In genomic region chr11:50369360-50369911, GRCm38 (mm10) we compare ENCODE assay signal across 22 mouse cellular contexts. TPM values are rescaled to one million over a fixed set of nuclear protein-coding genes. Genes with fewer than 3 reads are reported as not detected.
A peak's percentile ranks its signal among the peaks of the same experiment; 100 is the strongest.
DNase-seq lines count a peak whose midpoint lies in the region; ATAC-seq and TF ChIP-seq lines count a peak whose summit lies in the region.
"Had no signal": no experiment of that assay in that cellular context is flagged by ENCODE, and none has a peak within 500 bp of the region (broad histone marks: within the 10 kb centered on the region; RNA-seq: fewer than 3 reads in every experiment).

No protein-coding gene starts in this region.

- TF ChIP-seq POLR2A in lung, adult 2 months (IDR thresholded peaks at IDR 0.05; ENCODE audit: borderline replicate concordance, extremely low read depth, low read depth, low read length), result no peak
- no peak for TF ChIP-seq POLR2A in embryonic fibroblast, embryonic 13.5 days (IDR thresholded peaks at IDR 0.05; ENCODE audit: low read depth, low read length)

- no peak for ATAC-seq in erythroblast, adult 5-6 weeks (replicated peaks; ENCODE audit: low FRiP score, poor library complexity, severe bottlenecking)
- ATAC-seq: activated CD4-positive, CD25-positive, alpha-beta regulatory T cell, adult 4 months; forebrain, postnatal 0 days; midbrain, embryonic 16.5 days had no signal

- H3K4me3 ChIP-seq in lung, adult 2 months (replicated peaks; ENCODE audit: extremely low read depth, low read depth, low read length), result no peak overlapping the region
- no peak overlapping the region for H3K4me3 ChIP-seq in embryonic fibroblast, embryonic 13.5 days (ENCODE audit: insufficient read depth, low read length)
- H3K4me3 ChIP-seq: embryonic facial prominence, embryonic 15.5 days; limb, embryonic 10.5 days; liver, embryonic 13.5 days; neural tube, embryonic 13.5 days had no signal

- no peak for TF ChIP-seq CTCF in lung, adult 2 months (IDR thresholded peaks at IDR 0.05; ENCODE audit: insufficient read depth, low read length)
- TF ChIP-seq CTCF in embryonic fibroblast, embryonic 13.5 days (IDR thresholded peaks at IDR 0.05; ENCODE audit: borderline replicate concordance, insufficient read depth, low read length), result no peak

- DNase-seq in lung, postnatal 36 days, result peak; percentile 57
- DNase-seq in lung, adult 2 months, result no peak
- peak; percentile 95 for DNase-seq in MN1 (ENCODE audit: low spot score)
- peak; percentile 27 for DNase-seq in skeletal muscle tissue, adult 2 months (ENCODE audit: low read depth, low spot score)
- DNase-seq in layer of hippocampus, postnatal 14 days (ENCODE audit: low spot score in 2 of 2), result no peak
- DNase-seq in c-Kit-positive CD71-positive TER-119-positive erythroid progenitor cells, embryonic 14.5 days (ENCODE audit: low spot score), result no peak
- DNase-seq: cerebellum, adult 18-20 months; forebrain, postnatal 0 days; gastrocnemius, postnatal 10 days; kidney, adult 9 months; liver, embryonic 13.5 days; lung, postnatal 14 days had no signal

- H3K27ac ChIP-seq in embryonic fibroblast, embryonic 13.5 days (ENCODE audit: insufficient read depth, low read length), result 0 out of 2 replicates have a peak overlapping the region, but pooled peaks have one; percentile 38
- H3K27ac ChIP-seq: embryonic facial prominence, embryonic 15.5 days; limb, embryonic 10.5 days; liver, embryonic 13.5 days; neural tube, embryonic 13.5 days had no signal

- 77% methylated on average over 5 of the region's 5 CpGs for WGBS in lung, adult 2 months

- no peaks in the 10 kb centered on the region for H3K4me1 ChIP-seq in lung, adult 2 months (ENCODE audit: control insufficient read depth, insufficient read depth, low read length)
- no peaks in the 10 kb centered on the region; the same call in 1 of the 2 replicates for H3K4me1 ChIP-seq in embryonic fibroblast, embryonic 13.5 days (ENCODE audit: control insufficient read depth, insufficient read depth, low read length)

RNA-seq across cellular contexts. Expression of gene Hnrnph1, which starts 7.4 kb away (rescaled TPM):
- polyA plus RNA-seq in lung, adult 2 months (2012; rRNA removed), result 53.9 and 94.9 TPM in 2 replicates
- polyA plus RNA-seq in embryonic fibroblast, embryonic 13.5 days (2011; ENCODE audit: insufficient read length, low read depth, missing spikeins), result 465 and 590 TPM in 2 replicates
- total RNA-seq in erythroblast, adult 5-6 weeks (2015; ENCODE audit: low replicate concordance), result 162 and 237 TPM in 2 replicates
- 155 and 222 TPM in 2 replicates for total RNA-seq in erythroblast, adult 5-6 weeks (2017; ENCODE audit: low replicate concordance)
- 100 to 1,000 TPM; 235 to 246 TPM for total RNA-seq in layer of hippocampus, postnatal 14 days (2021)

RNA-seq across cellular contexts. Expression of gene Cby3, which starts 15.2 kb away (rescaled TPM):
- polyA plus RNA-seq in lung, adult 2 months (2012; rRNA removed), result 0.24 and 0.25 TPM in 2 replicates
- not detected in 2 replicates for polyA plus RNA-seq in embryonic fibroblast, embryonic 13.5 days (2011; ENCODE audit: insufficient read length, low read depth, missing spikeins)
- not detected in 2 replicates for total RNA-seq in erythroblast, adult 5-6 weeks (2015; ENCODE audit: low replicate concordance)
- total RNA-seq in erythroblast, adult 5-6 weeks (2017; ENCODE audit: low replicate concordance), result not detected in 2 replicates
- not detected for total RNA-seq in layer of hippocampus, postnatal 14 days (2021)
- total RNA-seq: adrenal gland, postnatal 4 days; forebrain, postnatal 0 days; gastrocnemius, postnatal 10 days; heart, postnatal 25 days had no signal
- polyA plus RNA-seq: activated CD4-positive, CD25-positive, alpha-beta regulatory T cell, adult 4 months; heart, embryonic 11.5 days; liver, embryonic 13.5 days had no signal

RNA-seq across cellular contexts. Expression of gene Canx, which starts 44.0 kb away (rescaled TPM):
- polyA plus RNA-seq in lung, adult 2 months (2012; rRNA removed), result 38.3 and 62.3 TPM in 2 replicates
- 735 and 759 TPM in 2 replicates for polyA plus RNA-seq in embryonic fibroblast, embryonic 13.5 days (2011; ENCODE audit: insufficient read length, low read depth, missing spikeins)
- total RNA-seq in erythroblast, adult 5-6 weeks (2015; ENCODE audit: low replicate concordance), result 98.6 and 101 TPM in 2 replicates
- 226 and 340 TPM in 2 replicates for total RNA-seq in erythroblast, adult 5-6 weeks (2017; ENCODE audit: low replicate concordance)
- total RNA-seq in layer of hippocampus, postnatal 14 days (2021), result 100 to 1,000 TPM; 424 to 458 TPM

Comparison
In these comparisons a context has a peak if more than half of its experiments do, and no peak if none do; other contexts are left out.
1. DNase-seq: peak in lung, postnatal 36 days (single experiment), MN1 (single experiment) and skeletal muscle tissue, adult 2 months (single experiment); none in lung, adult 2 months (single experiment), layer of hippocampus, postnatal 14 days (0 of 2) and c-Kit-positive CD71-positive TER-119-positive erythroid progenitor cells, embryonic 14.5 days (single experiment).